Mouse (Mus musculus) adrenal gland, postnatal 4 days (tissue): ENCODE measurements around the gene BC049730. TPM values are rescaled to one million over a fixed set of nuclear protein-coding genes. Genes with fewer than 3 reads are reported as not detected.

Experiments used
- DNase-seq, 2 experiments: peaks; one replicate each; pipeline ENCODE4 v3.0.0; 2021 to 2022; ENCODE audit warnings: low spot score in 2 of 2, mixed read lengths in 2 of 2
- total RNA-seq, 2 experiments: library from RNA; stranded (reverse); gene quantifications; 2 replicates each; pipeline ENCODE4 v1.2.3; 2021

BC049730 gene
- total RNA-seq, 2 experiments from 2014 or later = not detected

DNA sequence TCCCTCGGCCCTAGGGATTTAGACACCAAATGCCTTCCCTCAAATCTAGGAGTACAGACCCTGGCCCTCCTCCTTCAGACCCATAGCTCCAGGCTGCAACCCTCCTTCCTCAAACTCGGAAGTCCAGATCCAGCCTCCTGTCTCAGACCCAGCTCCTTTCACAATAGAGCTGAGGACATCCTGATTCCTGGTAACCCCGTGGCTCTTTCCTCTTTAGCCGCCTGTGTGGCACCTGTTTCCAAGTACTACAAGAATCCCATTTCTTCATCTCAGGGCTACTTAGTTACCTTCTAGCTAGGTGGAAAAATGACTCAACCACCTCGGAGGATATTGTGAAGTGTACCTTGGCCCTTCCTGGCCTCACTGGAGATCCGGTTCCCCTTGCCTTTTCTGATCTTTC is 52.1 kb downstream of the BC049730 start:
- DNase-seq = no peak

- DNase-seq = no peak
Observed at GRCm38 (mm10) chr7:24762574-24762973, 53.5 kb downstream of the BC049730 start.

Other genes with a start within 250 kb of the BC049730 start
- gene Plaur, start 246.8 kb upstream of the BC049730 start, total RNA-seq = 10 to 100 TPM; 11.9 to 13.1 TPM
- 10 to 100 TPM; 12.6 to 17.7 TPM for gene Cadm4, start 227.2 kb upstream of the BC049730 start, total RNA-seq
- gene Zfp428, start 202.2 kb upstream of the BC049730 start, total RNA-seq = 10 to 100 TPM; 11.1 to 16.2 TPM
- gene AC161166.1, start 196.8 kb upstream of the BC049730 start, total RNA-seq = not detected
- 10 to 100 TPM; 24.9 to 25.7 TPM for gene Irgq, start 178.6 kb upstream of the BC049730 start, total RNA-seq
- gene Pinlyp, start 163.1 kb upstream of the BC049730 start, total RNA-seq = not detected
- 10 to 100 TPM; 56.8 to 64.4 TPM for gene Xrcc1, start 163.0 kb upstream of the BC049730 start, total RNA-seq
- 10 to 100 TPM; 17.7 to 20.4 TPM for gene Ethe1, start 121.7 kb upstream of the BC049730 start, total RNA-seq
- 1 to 10 TPM; 1.8 to 2.0 TPM for gene Zfp575, start 121.6 kb upstream of the BC049730 start, total RNA-seq
- 1 to 10 TPM; 6.5 to 6.9 TPM for gene Phldb3, start 98.5 kb upstream of the BC049730 start, total RNA-seq
- 1 to 10 TPM in 1 of 2 experiments, under 1 TPM in 1; 0.70 to 1.5 TPM for gene Lypd3, start 72.7 kb upstream of the BC049730 start, total RNA-seq
- gene Tex101, start 32.6 kb upstream of the BC049730 start, total RNA-seq = not detected
- gene Gm4763, start 17.7 kb downstream of the BC049730 start, total RNA-seq = not detected
- 1 to 10 TPM; 1.5 to 3.9 TPM for gene Cd177, start 51.1 kb downstream of the BC049730 start, total RNA-seq
- gene Ceacam10, start 68.0 kb downstream of the BC049730 start, total RNA-seq = under 1 TPM; 0.48 to 0.51 TPM
- gene Gm9844, start 153.0 kb downstream of the BC049730 start, total RNA-seq = under 1 TPM in 1 of 2 experiments, not detected in 1; 0.92 TPM
- gene Lypd4, start 160.7 kb downstream of the BC049730 start, total RNA-seq = not detected
- gene Dmrtc2, start 160.8 kb downstream of the BC049730 start, total RNA-seq = under 1 TPM in 1 of 2 experiments, not detected in 1; 0.17 TPM
- 1,000 to 10,000 TPM; 1,415 to 1,431 TPM for gene Rps19, start 175.1 kb downstream of the BC049730 start, total RNA-seq
- 1 to 10 TPM; 1.1 to 3.2 TPM for gene Cd79a, start 188.1 kb downstream of the BC049730 start, total RNA-seq
- 100 to 1,000 TPM; 159 to 161 TPM for gene Arhgef1, start 193.7 kb downstream of the BC049730 start, total RNA-seq
- not detected for gene Gm4881, start 235.3 kb downstream of the BC049730 start, total RNA-seq